Mouse (Mus musculus) hindbrain, postnatal 0 days (tissue): Measurements from ENCODE around the gene Scmh1. TPM values are rescaled to one million over a fixed set of nuclear protein-coding genes. Genes with fewer than 3 reads are reported as not detected.

ENCODE experiments used
- ATAC-seq: fragments of 200-750 bp; cut with Nextera tagmentation; 2 replicates; pipeline ENCODE4 v1.8.0; 2017; ENCODE audit warnings: mild to moderate bottlenecking, moderate TSS enrichment, moderate library complexity
- DNase-seq: peaks from one replicate; pipeline ENCODE4 v3.0.0-alpha.2; 2015; ENCODE audit warnings: low spot score
- H3K27ac ChIP-seq: fragments of 300-500 bp; sonication (generic); 2 replicates; pipeline ENCODE4 v1.5.1; 2014; ENCODE audit warnings: mild to moderate bottlenecking
- H3K27me3 ChIP-seq: fragments of 300-500 bp; sonication (generic); 2 replicates; pipeline ENCODE4 v1.6.1; 2014; ENCODE audit warnings: low read length, mixed read lengths; ENCODE audit not compliant: insufficient read depth
- H3K36me3 ChIP-seq: fragments of 300-500 bp; sonication (generic); 2 replicates; pipeline ENCODE4 v1.6.1; 2014; ENCODE audit warnings: low read length, mixed read lengths; ENCODE audit not compliant: insufficient read depth
- H3K4me1 ChIP-seq: fragments of 300-500 bp; sonication (generic); 2 replicates; pipeline ENCODE4 v1.6.1; 2014; ENCODE audit warnings: antibody characterized with exemption, low read length, mixed read lengths; ENCODE audit not compliant: insufficient read depth
- H3K4me2 ChIP-seq: fragments of 300-500 bp; sonication (generic); 2 replicates; pipeline ENCODE4 v1.6.1; 2014; ENCODE audit warnings: low read depth, mild to moderate bottlenecking, low read length, moderate library complexity, mixed read lengths
- H3K4me3 ChIP-seq: fragments of 300-500 bp; sonication (generic); 2 replicates; pipeline ENCODE4 v1.5.1; 2014; ENCODE audit warnings: low read length
- H3K9ac ChIP-seq: fragments of 300-500 bp; sonication (generic); replicated peaks from 2 replicates; pipeline ENCODE4 v1.6.1; 2014; ENCODE audit warnings: mild to moderate bottlenecking, low read length, moderate library complexity, mixed read lengths
- H3K9me3 ChIP-seq: fragments of 300-500 bp; sonication (generic); 2 replicates; pipeline ENCODE4 v1.6.1; 2016; ENCODE audit warnings: low read length, mixed read lengths
- CTCF ChIP-seq: IDR thresholded peaks from 2 replicates; pipeline ENCODE4 v1.5.1; 2016; ENCODE audit warnings: antibody characterized with exemption, control low read depth, low read depth
- WGBS: fragments of 180-500 bp; shearing (Covaris S2); extraction: QIAGEN DNeasy Blood & Tissue Kit; methylation state at CpG from one replicate; pipeline ENCODE4 v1.1.7; 2014; 5-methylcytosine and 5-hydroxymethylcytosine counted together
- polyA plus RNA-seq: library from polyadenylated mRNA; unstranded; fragments of >200 nt; fragmentation: Nextera tagmentation; extraction: Ambion mirVana; gene quantifications from 2 replicates; pipeline ENCODE4 v1.2.1, GENCODE M21; 2015
- total RNA-seq: library from RNA; depleted of rRNA; stranded (reverse); fragments of >200 nt; gene quantifications from 2 replicates; pipeline ENCODE4 v1.2.3, GENCODE M21; 2014

Scmh1 gene
- total and polyA plus RNA-seq, 2 experiments from 2014 or later = 52.5 to 65.0 TPM

DNA sequence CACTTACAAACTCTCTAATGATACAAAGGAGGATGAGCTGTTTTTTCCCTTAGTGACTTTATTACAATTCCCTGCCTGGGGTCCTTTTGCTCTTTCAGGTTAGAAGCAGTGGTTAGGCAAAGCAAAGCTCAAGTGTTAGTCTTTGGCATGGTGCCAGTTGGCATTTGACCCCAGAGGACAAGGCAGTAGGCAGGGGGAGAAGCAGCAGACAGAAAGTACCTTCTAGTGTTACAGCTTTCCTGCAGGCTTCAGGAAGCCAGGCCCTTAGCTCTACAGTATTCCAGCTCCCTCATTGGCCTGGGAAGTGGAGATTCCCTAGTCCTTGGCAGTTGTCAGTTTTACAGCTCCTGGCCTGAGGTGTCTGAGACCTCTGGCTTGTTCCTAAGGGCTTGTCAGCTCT lies 15.6 kb downstream of the Scmh1 start:
- DNase-seq (peak; percentile 27), ATAC-seq (no peak)
- Histone ChIP-seq H3K4me1 (peaks cover 6% of the 10 kb centered on the region; the same call in 1 of the 2 replicates), H3K4me2 (no peak overlapping the region), H3K4me3 (no peak overlapping the region), H3K27me3 (no peaks in the 10 kb centered on the region), H3K9me3 (no peaks in the 10 kb centered on the region), H3K9ac (no peak overlapping the region), H3K27ac (no peak overlapping the region), H3K36me3 (no peaks in the 10 kb centered on the region)
- no peak for TF ChIP-seq CTCF

DNA sequence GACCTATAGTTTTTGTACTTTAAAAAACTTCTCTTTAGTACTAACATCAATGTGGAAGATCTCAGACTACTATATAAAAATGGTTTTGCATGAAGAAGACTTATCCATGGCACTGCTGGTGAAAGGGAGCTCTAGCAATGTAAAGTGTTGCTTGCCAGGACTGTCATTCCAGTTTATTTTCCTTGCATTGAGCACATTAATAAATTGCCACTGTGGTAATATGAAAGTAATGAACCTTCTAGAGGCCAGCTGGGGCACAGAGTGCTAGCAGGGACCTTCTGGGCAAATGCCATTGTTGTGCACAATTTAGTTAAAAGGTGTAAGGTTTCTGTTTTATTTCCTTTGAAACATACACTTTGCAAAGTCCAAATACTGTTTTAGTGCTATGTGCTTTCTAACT lies 25.5 kb downstream of the Scmh1 start:
- DNase-seq (peak; percentile 61), ATAC-seq (no peak)
- Histone ChIP-seq H3K36me3 (no peaks in the 10 kb centered on the region), H3K27me3 (no peaks in the 10 kb centered on the region), H3K4me3 (no peak overlapping the region), H3K9me3 (no peaks in the 10 kb centered on the region), H3K27ac (no peak overlapping the region), H3K4me2 (no peak overlapping the region), H3K9ac (no peak overlapping the region), H3K4me1 (no peaks in the 10 kb centered on the region)
- no peak for TF ChIP-seq CTCF

DNA sequence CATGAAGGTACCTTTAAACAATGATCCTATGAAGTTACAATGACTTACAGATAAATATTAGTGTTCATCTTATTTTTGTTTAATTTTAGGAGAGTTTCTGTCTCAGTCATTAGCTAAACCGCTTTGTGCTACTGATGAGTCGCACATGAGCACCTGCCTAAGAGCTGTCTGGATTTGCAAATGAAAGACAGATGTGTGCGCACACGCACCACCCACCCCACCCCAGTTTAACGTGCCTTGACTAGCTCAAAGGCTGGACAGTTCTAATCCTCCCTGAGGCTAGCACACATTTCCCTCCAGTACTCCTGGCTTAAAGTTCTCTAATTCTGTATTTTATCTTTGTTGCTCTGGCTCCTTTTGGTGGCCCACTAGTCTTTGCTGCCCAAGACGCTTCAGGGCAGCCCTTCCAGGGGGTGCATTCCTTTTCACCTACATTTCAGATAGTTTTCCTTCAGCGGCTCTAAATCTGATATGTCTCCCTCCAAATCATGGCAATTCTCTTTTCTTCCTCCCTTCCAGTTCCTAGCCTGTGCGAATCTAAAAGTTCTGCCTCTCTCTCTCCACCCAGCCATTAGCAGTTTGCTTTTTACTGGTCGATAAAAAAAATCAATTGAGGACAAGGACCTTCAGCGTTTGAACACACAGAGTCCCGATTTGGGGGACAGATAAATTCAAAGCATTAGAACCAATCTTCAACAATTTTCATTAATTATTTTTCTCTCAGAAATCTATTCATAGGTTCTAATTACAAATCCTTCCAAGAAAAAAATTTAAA lies 27.7 kb downstream of the Scmh1 start:
- 70% methylated on average over 11 of the region's 11 CpGs for WGBS

DNA sequence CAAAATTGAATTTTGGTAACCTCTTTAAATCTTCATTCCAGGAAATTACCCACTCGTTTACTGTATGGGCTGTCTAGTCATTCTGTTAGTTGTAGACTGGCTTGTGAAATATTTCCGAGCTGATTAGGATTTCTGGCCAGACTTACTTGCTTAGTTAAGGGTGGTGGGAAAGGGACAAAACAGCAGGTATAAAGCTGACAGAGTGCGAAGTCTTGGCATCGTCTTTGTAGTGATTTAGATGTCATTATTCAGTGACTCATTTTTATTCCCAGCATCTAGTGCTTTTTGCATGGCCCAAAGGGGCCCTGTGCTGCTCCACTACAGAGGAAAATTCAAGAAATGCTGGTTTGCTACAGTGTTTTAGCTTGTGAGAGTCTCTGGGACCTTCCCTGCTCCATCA lies 56.7 kb downstream of the Scmh1 start:
- ATAC-seq = no peak
- no peak overlapping the region for H3K27ac ChIP-seq
- DNase-seq = no peak
- TF ChIP-seq CTCF = no peak
- WGBS = 62% methylated on average over 4 of the region's 4 CpGs
- H3K9ac ChIP-seq = no peak overlapping the region
- H3K27me3 ChIP-seq = no peaks in the 10 kb centered on the region
- H3K36me3 ChIP-seq = peaks cover 2% of the 10 kb centered on the region; the same call in 1 of the 2 replicates
- H3K4me1 ChIP-seq = no peaks in the 10 kb centered on the region
- no peaks in the 10 kb centered on the region for H3K9me3 ChIP-seq
- no peak overlapping the region for H3K4me3 ChIP-seq
- H3K4me2 ChIP-seq = no peak overlapping the region

More for the DNA sequence above, 27.7 kb downstream of the Scmh1 start:
- Histone ChIP-seq H3K4me3 (no peak overlapping the region), H3K4me1 (no peaks in the 10 kb centered on the region), H3K27ac (no peak overlapping the region), H3K9ac (no peak overlapping the region), H3K36me3 (no peaks in the 10 kb centered on the region), H3K27me3 (no peaks in the 10 kb centered on the region), H3K9me3 (no peaks in the 10 kb centered on the region), H3K4me2 (no peak overlapping the region)
- DNase-seq (no peak), ATAC-seq (no peak)
- no peak for TF ChIP-seq CTCF

DNA sequence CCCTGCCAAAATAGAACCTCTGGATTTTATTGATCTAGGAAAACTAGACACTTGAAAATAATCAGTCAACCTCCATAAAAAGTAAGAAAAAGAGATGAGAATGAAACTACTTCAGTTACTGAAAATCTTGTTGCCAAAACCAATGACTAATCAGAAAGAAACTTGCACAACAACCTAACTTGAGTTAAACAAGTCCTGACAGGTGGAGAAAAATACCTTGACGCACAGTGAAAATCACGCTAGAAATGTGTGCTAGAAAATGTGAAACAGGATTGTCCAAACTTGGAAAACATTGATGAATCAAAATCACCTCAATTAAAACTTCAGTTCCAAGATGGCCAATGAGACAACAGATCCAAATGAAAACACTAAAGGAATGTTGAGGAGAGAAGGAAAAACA lies 67.9 kb downstream of the Scmh1 start:
- no peaks in the 10 kb centered on the region for H3K4me1 ChIP-seq
- TF ChIP-seq CTCF = no peak
- no peak overlapping the region for H3K9ac ChIP-seq
- no peak for ATAC-seq
- DNase-seq = no peak
- no peak overlapping the region for H3K4me3 ChIP-seq
- H3K27me3 ChIP-seq = no peaks in the 10 kb centered on the region
- 98% methylated on average over 2 of the region's 2 CpGs for WGBS
- H3K27ac ChIP-seq = no peak overlapping the region
- peaks cover 19% of the 10 kb centered on the region; the same call in 1 of the 2 replicates for H3K36me3 ChIP-seq
- no peak overlapping the region for H3K4me2 ChIP-seq
- H3K9me3 ChIP-seq = no peaks in the 10 kb centered on the region

DNA sequence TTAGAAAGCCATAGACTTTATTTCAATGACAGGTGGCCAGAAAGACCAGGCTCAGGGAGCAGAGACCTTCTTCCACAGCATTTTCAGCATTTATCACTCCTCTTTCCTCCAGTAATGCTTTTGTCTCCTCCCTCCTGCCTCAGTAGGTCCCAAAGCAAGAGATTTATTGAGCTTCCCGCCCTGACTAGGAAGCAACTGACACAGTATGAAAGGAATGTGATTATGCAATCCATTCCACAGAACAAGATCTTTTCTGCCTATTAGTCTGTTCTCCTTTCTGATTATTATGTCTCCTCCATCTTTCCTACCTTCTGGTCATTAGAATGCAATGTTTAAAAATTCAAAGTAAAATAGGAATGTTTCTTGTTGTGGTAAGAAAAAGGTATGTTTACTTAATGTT lies 82.6 kb downstream of the Scmh1 start:
- H3K4me2 ChIP-seq = no peak overlapping the region
- 37% methylated on average over 1 of the region's 1 CpGs for WGBS
- no peak overlapping the region for H3K4me3 ChIP-seq
- H3K27me3 ChIP-seq = no peaks in the 10 kb centered on the region
- DNase-seq = no peak
- TF ChIP-seq CTCF = no peak
- no peak for ATAC-seq
- no peak overlapping the region for H3K9ac ChIP-seq
- H3K27ac ChIP-seq = no peak overlapping the region
- H3K36me3 ChIP-seq = peaks cover 13% of the 10 kb centered on the region
- H3K4me1 ChIP-seq = no peaks in the 10 kb centered on the region
- H3K9me3 ChIP-seq = no peaks in the 10 kb centered on the region

DNA sequence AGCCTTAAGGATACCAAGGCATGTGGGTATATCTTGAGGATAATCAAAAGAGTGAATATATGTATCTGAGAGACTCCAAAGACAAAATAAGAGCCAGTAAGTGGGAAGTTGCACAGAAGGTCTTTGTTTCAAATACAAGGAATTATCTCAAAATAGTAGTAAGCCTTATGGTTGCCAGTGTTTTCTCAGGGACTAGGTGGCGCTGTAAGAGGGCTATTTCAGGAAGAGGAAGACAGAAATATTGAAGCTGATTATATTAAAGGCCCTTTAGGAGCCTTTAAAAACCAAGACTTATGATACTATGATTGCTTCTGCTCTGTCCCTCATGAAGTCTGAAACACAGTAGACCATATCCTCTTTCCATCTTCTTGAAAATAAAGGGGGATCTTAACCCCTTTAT lies 101.9 kb downstream of the Scmh1 start:
- TF ChIP-seq CTCF = no peak
- H3K36me3 ChIP-seq = peaks cover 34% of the 10 kb centered on the region

More for the DNA sequence above, 101.9 kb downstream of the Scmh1 start:
- H3K4me1 ChIP-seq = no peaks in the 10 kb centered on the region
- no peak for ATAC-seq
- 0 out of 2 replicates have a peak, but pooled peaks cover 2% of the 10 kb centered on the region for H3K9me3 ChIP-seq
- DNase-seq = no peak
- H3K4me2 ChIP-seq = no peak overlapping the region
- H3K9ac ChIP-seq = no peak overlapping the region
- no peaks in the 10 kb centered on the region for H3K27me3 ChIP-seq
- H3K27ac ChIP-seq = no peak overlapping the region
- 96% methylated on average over 1 of the region's 1 CpGs for WGBS
- no peak overlapping the region for H3K4me3 ChIP-seq
